Mouse (Mus musculus) midbrain, embryonic 14.5 days (tissue): Measurements from ENCODE around the gene Trim10. TPM values are rescaled to one million over a fixed set of nuclear protein-coding genes. Genes with fewer than 3 reads are reported as not detected.
"Not testable (repeated sequence)": the region's sequence is repeated elsewhere in the genome, so short reads cannot be mapped to it uniquely, and the experiment has no call there.

Experiments
- ATAC-seq: fragments of 200-750 bp; cut with Nextera tagmentation; 2 replicates; pipeline ENCODE4 v1.8.0; 2017; ENCODE audit warnings: moderate number of reproducible peaks, moderate library complexity; ENCODE audit not compliant: low FRiP score, low TSS enrichment
- DNase-seq: peaks from one replicate; pipeline ENCODE4 v3.0.0-alpha.2; 2015
- H3K27ac ChIP-seq: fragments of 300-500 bp; sonication (generic); replicated peaks from 2 replicates; pipeline ENCODE4 v1.5.1; 2014; ENCODE audit warnings: mild to moderate bottlenecking, low read depth, low read length, moderate library complexity
- H3K27me3 ChIP-seq: fragments of 300-500 bp; sonication (generic); 2 replicates; pipeline ENCODE4 v1.6.1; 2014; ENCODE audit warnings: low read length, control low read depth, mixed read lengths; ENCODE audit not compliant: control insufficient read depth, insufficient read depth
- H3K36me3 ChIP-seq: fragments of 300-500 bp; sonication (generic); 2 replicates; pipeline ENCODE4 v1.6.1; 2014; ENCODE audit warnings: low read length, control low read depth; ENCODE audit not compliant: control insufficient read depth, insufficient read depth
- H3K4me1 ChIP-seq: fragments of 300-500 bp; sonication (generic); 2 replicates; pipeline ENCODE4 v1.6.1; 2014; ENCODE audit warnings: mild to moderate bottlenecking, antibody characterized with exemption, low read length, control low read depth; ENCODE audit not compliant: control insufficient read depth, insufficient read depth
- H3K4me2 ChIP-seq: fragments of 300-500 bp; sonication (generic); 2 replicates; pipeline ENCODE4 v1.6.1; 2014; ENCODE audit warnings: mild to moderate bottlenecking, low read length, moderate library complexity
- H3K4me3 ChIP-seq: fragments of 300-500 bp; sonication (generic); replicated peaks from 2 replicates; pipeline ENCODE4 v1.5.1; 2014; ENCODE audit warnings: low read depth, low read length
- H3K9ac ChIP-seq: fragments of 300-500 bp; sonication (generic); replicated peaks from 2 replicates; pipeline ENCODE4 v1.6.1; 2014; ENCODE audit warnings: mild to moderate bottlenecking, low read length, moderate library complexity
- H3K9me3 ChIP-seq: fragments of 300-500 bp; sonication (generic); 2 replicates; pipeline ENCODE4 v1.6.1; 2016; ENCODE audit warnings: low read length, control low read depth, mixed read lengths; ENCODE audit not compliant: control insufficient read depth
- WGBS: fragments of 180-500 bp; shearing (Covaris S2); extraction: QIAGEN DNeasy Blood & Tissue Kit; methylation state at CpG from one replicate; pipeline ENCODE4 v1.1.7; 2014; 5-methylcytosine and 5-hydroxymethylcytosine counted together
- polyA plus RNA-seq: library from polyadenylated mRNA; unstranded; fragments of >200 nt; fragmentation: Nextera tagmentation; extraction: Ambion mirVana; gene quantifications from 2 replicates; pipeline ENCODE4 v1.2.1, GENCODE M21; 2014

Gene Trim10
- polyA plus RNA-seq = 0.78 and 1.1 TPM in 2 replicates

- 78% methylated on average over 4 of the region's 4 CpGs for WGBS
- Histone ChIP-seq H3K4me3 (no peak within 1 kb of the TSS), H3K9me3 (no peaks in the 10 kb centered on the region), H3K36me3 (no peaks in the 10 kb centered on the region), H3K9ac (no peak within 1 kb of the TSS), H3K27me3 (no peaks in the 10 kb centered on the region), H3K27ac (no peak within 1 kb of the TSS), H3K4me2 (no peak within 1 kb of the TSS), H3K4me1 (peaks cover 7% of the 10 kb centered on the region; the same call in 1 of the 2 replicates)
- ATAC-seq = no peak
- no peak for DNase-seq
These were observed at the start of gene Trim10 for GRCm38 (mm10) chr17:36869284-36869954. Gene Trim10, plus strand, starts transcription at chr17:36869574.

GRCm38 (mm10) chr17:36824005-36824404 is 45.4 kb upstream of the Trim10 start:
- no peaks in the 10 kb centered on the region for H3K27me3 ChIP-seq
- no peaks in the 10 kb centered on the region for H3K4me1 ChIP-seq
- H3K9me3 ChIP-seq = no peaks in the 10 kb centered on the region
- no peak overlapping the region for H3K27ac ChIP-seq
- no peak overlapping the region for H3K4me3 ChIP-seq
- DNase-seq (peak; percentile 70), ATAC-seq (no peak)
- H3K9ac ChIP-seq = no peak overlapping the region
- no peak overlapping the region for H3K4me2 ChIP-seq
- no peaks in the 10 kb centered on the region for H3K36me3 ChIP-seq

- Histone ChIP-seq H3K36me3 (no peaks in the 10 kb centered on the region), H3K4me2 (peak overlapping the region; percentile 28; the same call in 1 of the 2 replicates)
- DNase-seq = peak; percentile 56
These were observed 43.8 kb upstream of the Trim10 start for GRCm38 (mm10) chr17:36825525-36825924.

GRCm38 (mm10) chr17:36826002-36826401 is 43.4 kb upstream of the Trim10 start:
- not testable (repeated sequence) for H3K27me3 ChIP-seq, H3K4me3 ChIP-seq, H3K4me1 ChIP-seq, H3K27ac ChIP-seq, H3K9ac ChIP-seq, H3K36me3 ChIP-seq, H3K9me3 ChIP-seq
- ATAC-seq (peak; percentile 34; the same call in 1 of the 2 replicates), DNase-seq (peak; percentile 93)
- peak overlapping the region; percentile 28; the same call in 1 of the 2 replicates for H3K4me2 ChIP-seq
- 23% methylated on average over 5 of the region's 5 CpGs for WGBS

More at GRCm38 (mm10) chr17:36825525-36825924, 43.8 kb upstream of the Trim10 start:
- H3K9me3 ChIP-seq = no peaks in the 10 kb centered on the region
- no peak overlapping the region for H3K27ac ChIP-seq
- WGBS = 30% methylated on average over 4 of the region's 4 CpGs
- ATAC-seq = no peak
- H3K9ac ChIP-seq = no peak overlapping the region
- H3K27me3 ChIP-seq = no peaks in the 10 kb centered on the region
- H3K4me1 ChIP-seq = no peaks in the 10 kb centered on the region
- no peak overlapping the region for H3K4me3 ChIP-seq

- no peak overlapping the region for H3K27ac ChIP-seq
- H3K27me3 ChIP-seq = no peaks in the 10 kb centered on the region
- no peak overlapping the region for H3K4me3 ChIP-seq
- H3K9me3 ChIP-seq = no peaks in the 10 kb centered on the region
- no peaks in the 10 kb centered on the region for H3K4me1 ChIP-seq
- H3K36me3 ChIP-seq = no peaks in the 10 kb centered on the region
- no peak overlapping the region for H3K4me2 ChIP-seq
- WGBS = 85% methylated on average over 2 of the region's 2 CpGs
- ATAC-seq (no peak), DNase-seq (no peak)
- no peak overlapping the region for H3K9ac ChIP-seq
These were observed 40.9 kb upstream of the Trim10 start for GRCm38 (mm10) chr17:36828488-36828887.

GRCm38 (mm10) chr17:36830470-36830869 is 38.9 kb upstream of the Trim10 start:
- no peak overlapping the region for H3K27ac ChIP-seq
- H3K4me2 ChIP-seq = no peak overlapping the region
- no peak for ATAC-seq
- H3K36me3 ChIP-seq = no peaks in the 10 kb centered on the region
- WGBS = 84% methylated on average over 3 of the region's 3 CpGs
- no peaks in the 10 kb centered on the region for H3K9me3 ChIP-seq
- no peak for DNase-seq
- no peak overlapping the region for H3K9ac ChIP-seq
- no peaks in the 10 kb centered on the region for H3K27me3 ChIP-seq
- no peak overlapping the region for H3K4me3 ChIP-seq
- no peaks in the 10 kb centered on the region for H3K4me1 ChIP-seq

- Histone ChIP-seq H3K27me3 (no peaks in the 10 kb centered on the region), H3K27ac (no peak overlapping the region), H3K4me2 (no peak overlapping the region), H3K9me3 (no peaks in the 10 kb centered on the region), H3K4me1 (peaks cover 7% of the 10 kb centered on the region; the same call in 1 of the 2 replicates), H3K9ac (no peak overlapping the region), H3K36me3 (no peaks in the 10 kb centered on the region), H3K4me3 (no peak overlapping the region)
- DNase-seq (no peak), ATAC-seq (no peak)
- WGBS = 61% methylated on average over 4 of the region's 4 CpGs
These were observed 36.7 kb upstream of the Trim10 start for GRCm38 (mm10) chr17:36832694-36833093.

- no peak overlapping the region for H3K9ac ChIP-seq
These were observed 33.6 kb upstream of the Trim10 start for GRCm38 (mm10) chr17:36835591-36836426.

More at GRCm38 (mm10) chr17:36835591-36836426, 33.6 kb upstream of the Trim10 start:
- no peaks in the 10 kb centered on the region for H3K27me3 ChIP-seq
- H3K4me3 ChIP-seq = no peak overlapping the region
- peak overlapping the region; percentile 64 for H3K4me2 ChIP-seq
- ATAC-seq (no peak), DNase-seq (peak; percentile 68)
- H3K36me3 ChIP-seq = no peaks in the 10 kb centered on the region
- H3K27ac ChIP-seq = peak overlapping the region; percentile 91; the same call in 1 of the 2 replicates
- H3K4me1 ChIP-seq = peaks cover 10% of the 10 kb centered on the region; the same call in 1 of the 2 replicates
- no peaks in the 10 kb centered on the region for H3K9me3 ChIP-seq
- 34% methylated on average over 12 of the region's 12 CpGs for WGBS
